Mouse (Mus musculus) thymus, postnatal 14 days (tissue): ENCODE data around the gene Tcp10a.
"Not testable (repeated sequence)": the region's sequence is repeated elsewhere in the genome, so short reads cannot be mapped to it uniquely, and the experiment has no call there.

Experiments
- DNase-seq: peaks from one replicate; pipeline ENCODE4 v3.0.0; 2021

Tcp10a gene

DNA sequence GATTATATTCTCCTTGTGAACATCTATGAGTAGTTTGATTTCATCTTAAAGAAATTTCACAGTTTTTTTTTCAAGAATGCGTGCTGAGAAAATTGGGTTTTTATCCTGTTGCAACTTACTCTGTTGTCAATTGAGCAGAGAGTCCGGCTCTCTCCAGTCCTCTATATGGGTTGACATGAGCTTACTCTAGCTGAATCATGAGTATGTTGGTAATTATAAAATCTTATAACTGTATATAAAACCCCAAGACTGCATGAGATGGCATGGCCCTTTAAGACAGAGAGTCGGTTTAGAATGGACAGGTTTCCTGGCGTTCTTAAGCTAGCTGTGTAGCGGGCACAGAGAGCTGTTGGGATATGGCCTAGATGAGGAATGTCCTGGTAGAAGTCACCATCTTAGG, at the start of gene Tcp10a:
Gene Tcp10a (plus strand): TSS at position 301 of the 400 bp plus-strand sequence.
- DNase-seq: not testable (repeated sequence)

GRCm38 (mm10) chr17:7278702-7279242, 45.7 kb upstream of the Tcp10a start:
- DNase-seq: no peak

- no peak for DNase-seq
Measured at GRCm38 (mm10) chr17:7279251-7279650, 45.2 kb upstream of the Tcp10a start.

- no peak for DNase-seq
Measured at GRCm38 (mm10) chr17:7284297-7284910, 40.0 kb upstream of the Tcp10a start.

DNA sequence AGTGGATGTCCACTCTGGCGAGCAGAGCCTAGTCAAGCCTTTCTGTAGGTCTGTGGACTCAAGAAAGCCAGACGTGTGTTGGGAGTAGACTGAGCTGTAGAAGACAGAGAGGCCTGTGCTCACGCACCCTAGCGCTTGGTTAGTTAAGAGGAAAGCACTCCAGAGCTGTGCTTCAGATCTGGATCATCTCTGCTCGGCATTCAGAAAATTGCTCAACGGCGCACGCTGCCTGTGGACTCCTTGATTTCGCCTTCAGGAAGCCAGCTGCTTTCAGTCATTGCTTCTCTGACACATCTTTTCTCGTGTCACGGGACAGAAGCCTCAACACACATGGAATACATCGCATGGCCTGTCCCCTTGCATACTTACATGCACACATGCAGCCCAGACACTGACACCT, 39.2 kb upstream of the Tcp10a start:
- no peak for DNase-seq

DNA sequence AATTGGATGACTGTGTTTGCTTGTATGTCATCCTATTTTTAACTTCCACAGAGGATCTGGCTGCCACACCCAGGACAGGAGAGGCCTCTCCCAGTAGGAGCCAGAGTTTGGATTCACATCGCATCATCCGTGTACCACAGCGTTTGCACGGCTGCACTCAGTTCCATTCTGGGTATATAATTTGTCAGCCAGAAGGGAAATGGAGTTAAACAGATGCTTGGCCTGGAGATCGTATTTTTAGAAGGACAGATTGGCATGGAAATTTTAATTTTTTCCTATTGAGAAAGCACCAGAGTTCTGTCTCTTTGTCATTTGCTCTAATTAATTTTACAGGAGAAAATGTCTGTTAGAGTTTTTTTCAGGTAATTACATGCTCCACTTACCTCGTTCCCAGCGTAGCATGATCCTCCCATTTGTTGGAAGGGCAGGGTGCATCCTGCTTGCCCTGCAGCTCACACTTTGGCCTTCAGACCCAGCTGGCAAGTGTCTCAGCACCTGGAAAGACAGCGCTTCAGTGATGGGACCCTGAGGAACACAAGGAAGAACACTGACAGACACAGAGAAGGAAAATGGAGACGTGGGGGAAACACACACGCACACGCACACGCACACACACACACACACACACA, 37.9 kb upstream of the Tcp10a start:
- no peak for DNase-seq

- no peak for DNase-seq
Measured at GRCm38 (mm10) chr17:7292012-7292684, 32.3 kb upstream of the Tcp10a start.

DNA sequence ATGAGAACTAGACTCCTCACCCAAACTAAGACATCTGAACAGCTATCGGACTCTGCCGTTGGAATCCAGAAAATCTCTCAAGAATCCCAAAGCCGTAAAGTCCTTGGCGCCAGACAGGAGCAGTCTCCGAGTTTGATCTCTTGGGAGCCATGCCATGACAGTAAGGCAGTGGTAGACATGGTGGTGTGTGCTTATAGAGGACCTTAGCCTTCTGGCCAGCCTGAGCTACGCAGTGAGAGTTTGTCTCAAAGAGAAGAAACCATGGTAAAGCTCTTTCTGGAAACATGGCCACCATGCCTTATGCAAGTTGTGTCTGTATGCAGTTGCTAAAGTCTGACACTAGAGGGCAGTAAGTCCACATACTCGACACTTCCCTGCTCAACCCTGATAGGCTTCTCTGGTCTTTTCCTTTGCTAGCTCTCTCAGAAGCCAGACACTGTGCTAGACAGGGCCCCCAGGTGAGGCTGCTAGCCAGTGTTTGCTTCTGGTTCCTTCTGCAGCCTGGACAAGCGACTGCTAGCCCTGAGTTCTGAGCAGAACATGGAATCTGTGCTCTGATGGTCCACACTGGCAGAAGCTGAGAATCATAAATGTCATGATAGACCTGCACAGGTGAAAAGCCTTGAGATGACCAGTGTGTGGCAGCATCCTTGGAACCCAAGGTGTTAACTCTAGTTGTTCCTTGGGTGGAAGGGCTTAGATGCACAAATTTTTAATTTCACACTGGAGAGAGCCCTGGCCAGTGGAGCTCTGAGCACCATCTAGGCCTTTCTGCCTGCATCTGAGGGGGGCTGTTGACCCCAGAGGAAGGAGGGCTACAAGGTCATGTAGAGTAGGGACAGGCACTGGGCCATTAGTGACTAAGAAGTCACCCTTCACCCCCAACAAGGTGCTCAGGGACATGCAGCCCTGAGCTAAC, 17.9 kb upstream of the Tcp10a start:
- DNase-seq: peak; percentile 23

- DNase-seq: not testable (repeated sequence)
Measured at GRCm38 (mm10) chr17:7315693-7316382, 8.6 kb upstream of the Tcp10a start.

DNA sequence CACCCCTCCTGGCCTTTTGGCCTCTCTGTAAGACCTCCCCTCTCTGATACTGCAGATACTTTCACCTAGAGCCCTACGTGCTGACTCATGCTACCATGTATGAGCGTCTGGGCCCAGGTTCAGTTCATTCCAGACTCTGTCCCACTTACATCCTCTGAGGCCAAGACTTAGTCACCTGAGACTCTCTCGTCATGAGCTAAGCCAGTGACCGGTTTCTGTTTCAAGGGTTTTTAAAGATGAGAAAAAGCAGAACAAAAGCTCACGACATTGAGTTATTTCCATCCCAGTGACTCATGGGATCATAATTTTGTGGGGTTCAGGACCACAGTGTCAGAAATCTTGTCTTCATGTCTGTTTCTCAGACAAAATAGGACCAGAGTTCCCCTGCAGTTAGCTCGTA, 4.7 kb upstream of the Tcp10a start:
- not testable (repeated sequence) for DNase-seq

DNA sequence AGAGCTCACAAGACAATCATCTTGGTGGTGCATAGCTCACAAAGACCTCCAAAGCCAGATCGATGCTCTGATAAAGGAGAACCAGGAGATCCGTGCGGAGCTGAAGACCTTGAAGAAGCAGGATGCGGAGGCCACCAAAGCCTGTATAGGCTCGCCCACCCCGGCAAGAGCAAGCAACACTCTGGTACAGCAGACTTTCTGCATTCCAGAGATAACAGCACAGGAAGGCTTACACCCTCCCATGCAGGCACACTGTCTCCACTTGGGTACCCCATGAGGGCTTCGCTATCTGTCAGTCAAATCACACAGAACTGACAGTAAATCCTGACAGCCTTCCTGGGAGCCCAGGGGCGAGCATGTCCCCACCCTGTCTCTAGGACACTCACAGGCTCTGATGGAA, 2.0 kb downstream of the Tcp10a start:
- not testable (repeated sequence) for DNase-seq

- DNase-seq: not testable (repeated sequence)
Measured at GRCm38 (mm10) chr17:7332745-7333144, 8.3 kb downstream of the Tcp10a start.

GRCm38 (mm10) chr17:7337381-7337780, 12.9 kb downstream of the Tcp10a start:
- not testable (repeated sequence) for DNase-seq

GRCm38 (mm10) chr17:7348765-7349164, 24.3 kb downstream of the Tcp10a start:
- not testable (repeated sequence) for DNase-seq

DNA sequence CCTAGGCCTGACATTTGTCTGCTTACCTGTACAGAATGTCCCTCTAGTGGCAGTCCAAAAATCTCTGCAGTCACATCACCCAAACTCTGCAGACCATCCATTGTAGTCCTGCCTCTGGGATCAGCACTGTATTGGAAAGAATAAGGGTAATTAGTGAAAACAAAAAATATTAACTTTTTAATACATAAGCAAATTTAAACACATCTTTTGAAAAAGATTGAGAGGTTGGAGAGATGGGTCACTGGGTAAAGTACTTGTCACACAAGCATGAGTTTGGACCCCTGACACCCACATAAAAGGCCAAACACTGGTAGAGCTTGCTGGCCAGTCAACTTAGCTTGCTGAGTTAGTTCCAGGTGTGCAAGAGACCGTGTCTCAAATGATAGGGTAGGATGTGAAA, 28.1 kb downstream of the Tcp10a start, which contains the start of gene Ttll2:
Gene Ttll2 (minus strand): TSS at position 101 of the 400 bp plus-strand sequence.
- not testable (repeated sequence) for DNase-seq

- not testable (repeated sequence) for DNase-seq
Measured at GRCm38 (mm10) chr17:7359806-7360205, 35.4 kb downstream of the Tcp10a start.

DNA sequence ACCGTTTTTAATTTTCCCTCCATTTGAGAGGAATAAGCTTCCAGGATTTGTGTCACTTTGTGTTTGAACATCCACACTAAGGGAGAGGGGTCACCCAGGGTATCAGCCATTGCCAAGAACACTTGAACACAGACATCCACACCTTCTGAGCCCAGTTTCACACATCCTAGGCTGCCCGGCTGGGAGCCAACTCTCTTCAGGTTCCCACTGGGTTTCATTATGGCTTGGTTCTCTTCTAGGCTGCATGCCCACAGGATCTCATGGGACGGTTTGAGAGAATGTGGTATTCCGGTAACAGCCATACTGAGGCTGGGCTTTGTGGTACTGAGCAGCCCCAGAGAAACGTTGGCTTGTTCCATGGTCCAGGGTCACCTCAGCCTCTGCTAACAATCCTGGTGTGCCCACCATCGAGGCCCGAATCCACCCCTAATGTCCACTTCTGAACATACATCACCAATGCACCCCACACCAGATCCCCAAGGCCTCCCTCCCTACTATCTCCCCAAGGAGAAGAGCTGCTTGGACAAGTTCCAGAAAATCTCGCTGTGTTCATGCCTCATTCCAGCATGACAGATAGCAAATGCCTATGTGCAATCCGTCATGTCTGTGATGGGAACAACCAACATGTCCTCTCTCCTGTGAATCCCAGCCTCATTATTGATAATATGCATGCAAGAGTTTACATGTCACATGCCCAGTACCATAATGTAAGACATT, 36.5 kb downstream of the Tcp10a start:
- not testable (repeated sequence) for DNase-seq

DNA sequence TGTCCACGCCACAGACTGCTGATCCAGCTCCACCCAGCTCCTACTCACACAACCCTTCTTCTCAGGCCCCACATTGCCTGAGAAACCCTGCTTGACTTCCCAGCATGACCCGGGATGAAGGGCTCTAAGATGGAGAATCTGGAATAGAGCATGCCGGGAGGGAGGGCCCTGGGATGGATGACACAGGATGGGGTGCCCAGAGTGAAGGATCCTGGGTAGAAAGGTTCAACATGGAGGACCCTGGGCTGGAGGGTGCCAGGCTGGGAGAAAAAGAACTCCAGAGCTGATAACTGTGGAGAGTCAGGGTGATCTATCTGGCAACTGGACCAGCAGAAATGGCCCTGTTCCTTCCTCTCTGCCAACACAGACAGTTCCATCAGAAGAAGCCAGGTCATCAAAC, 41.2 kb downstream of the Tcp10a start:
- not testable (repeated sequence) for DNase-seq

- DNase-seq: not testable (repeated sequence)
Measured at GRCm38 (mm10) chr17:7366265-7366664, 41.8 kb downstream of the Tcp10a start.

DNA sequence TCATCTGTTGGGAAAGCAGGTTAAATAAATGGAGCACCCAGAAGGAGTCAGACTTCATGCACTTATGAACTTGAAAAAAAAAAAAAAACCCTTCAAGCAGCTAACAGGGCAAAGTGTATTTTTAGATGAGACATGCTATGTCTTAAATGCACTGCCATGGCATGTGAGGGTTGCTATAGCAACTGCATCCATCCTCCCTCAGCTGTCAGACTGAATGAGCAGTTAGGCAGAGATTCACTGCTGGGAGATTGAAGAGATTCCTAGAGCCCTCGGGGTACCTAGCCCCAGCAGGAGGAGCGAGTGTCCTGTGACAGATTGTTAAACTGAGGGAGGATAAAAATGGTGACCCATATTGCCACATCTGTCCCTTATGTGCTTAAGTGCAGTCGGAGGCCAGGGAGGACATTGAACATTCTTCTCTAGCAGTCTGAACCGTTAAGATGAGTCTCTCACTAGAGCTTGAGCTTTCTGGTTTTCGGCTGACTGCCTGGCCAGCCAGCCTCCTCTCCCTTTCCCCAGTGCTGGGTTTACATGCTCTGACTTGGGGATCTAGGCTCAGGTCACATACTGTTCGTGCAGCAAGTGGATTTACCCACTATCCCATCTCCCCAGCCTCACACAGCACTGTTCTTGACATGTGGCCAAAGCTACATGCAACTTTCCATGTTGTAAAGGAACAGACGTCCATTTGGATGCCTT, 42.4 kb downstream of the Tcp10a start:
- not testable (repeated sequence) for DNase-seq

DNA sequence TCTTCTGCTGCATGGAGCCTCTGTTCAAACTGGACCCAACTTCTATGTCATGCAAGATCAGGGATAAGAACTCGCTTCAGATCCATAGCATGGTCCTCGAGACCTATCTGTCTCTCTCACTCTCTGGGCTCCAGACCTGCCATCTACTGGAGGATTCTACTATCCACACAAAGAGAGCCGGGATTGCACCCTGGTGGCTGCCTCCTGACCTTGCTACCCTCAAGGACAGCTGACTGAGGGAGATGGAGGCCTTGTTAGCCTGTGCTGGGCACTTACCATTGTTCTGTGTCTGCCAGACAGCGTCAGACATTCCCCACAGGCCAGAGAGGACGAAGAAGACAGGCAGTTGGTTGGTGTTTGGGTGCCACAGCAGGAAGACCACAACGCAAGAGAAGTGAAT, 45.0 kb downstream of the Tcp10a start:
- not testable (repeated sequence) for DNase-seq
